Mouse (Mus musculus): ENCODE data around the gene Hemk1.
A peak's percentile ranks its signal among the peaks of the same experiment; 100 is the strongest.

The Hemk1 gene

GRCm38 (mm10) chr9:107296041-107296440 is 42.1 kb downstream of the Hemk1 start:
- DNase-seq (ENCODE audit: low read depth in 2 of 2, low spot score in 2 of 2) = no peak

- DNase-seq (ENCODE audit: low read depth in 2 of 2, low spot score in 2 of 2) = no peak
These were observed 42.3 kb downstream of the Hemk1 start, which contains the start of gene Cish for GRCm38 (mm10) chr9:107296016-107296040. TSS of gene Cish (plus strand) at chr9:107296026.

DNA sequence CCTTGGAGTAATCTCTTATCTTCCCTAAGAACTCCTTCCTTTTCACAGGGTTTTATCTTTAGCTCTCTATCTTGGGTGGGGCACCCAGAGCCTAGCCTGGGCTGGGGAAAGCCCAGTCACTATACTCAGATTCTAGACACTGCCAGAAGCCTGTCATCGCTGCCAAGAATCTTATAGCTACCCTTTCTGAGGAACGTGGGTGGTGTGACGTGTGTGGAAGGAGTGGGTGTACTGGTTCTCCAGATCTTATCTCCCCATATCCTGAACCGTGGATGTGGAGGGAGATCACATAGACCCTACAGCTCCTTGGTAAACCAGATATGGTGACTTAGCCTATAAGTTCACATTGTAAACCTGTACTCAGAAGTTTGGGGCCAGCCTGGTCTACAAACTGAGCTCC is 42.5 kb downstream of the Hemk1 start:
- peak; percentile 50 to 67 for DNase-seq (ENCODE audit: low read depth in 2 of 2, low spot score in 2 of 2)

GRCm38 (mm10) chr9:107294249-107294648 is 43.9 kb downstream of the Hemk1 start:
- peak; percentile 59 to 81 for DNase-seq (ENCODE audit: low read depth in 2 of 2, low spot score in 2 of 2)

GRCm38 (mm10) chr9:107290897-107291296 is 47.3 kb downstream of the Hemk1 start:
- peak; percentile 71 to 72 for DNase-seq (ENCODE audit: low read depth in 2 of 2, low spot score in 2 of 2)

GRCm38 (mm10) chr9:107289211-107290076 is 48.7 kb downstream of the Hemk1 start, which contains the start of gene Mapkapk3:
TSS of gene Mapkapk3 (minus strand) at chr9:107289877.
- DNase-seq (ENCODE audit: low read depth in 2 of 2, low spot score in 2 of 2) = peak; percentile 81 to 87

- peak; percentile 55 to 68 for DNase-seq (ENCODE audit: low read depth in 2 of 2, low spot score in 2 of 2)
These were observed 49.4 kb downstream of the Hemk1 start for GRCm38 (mm10) chr9:107288711-107289110.

DNA sequence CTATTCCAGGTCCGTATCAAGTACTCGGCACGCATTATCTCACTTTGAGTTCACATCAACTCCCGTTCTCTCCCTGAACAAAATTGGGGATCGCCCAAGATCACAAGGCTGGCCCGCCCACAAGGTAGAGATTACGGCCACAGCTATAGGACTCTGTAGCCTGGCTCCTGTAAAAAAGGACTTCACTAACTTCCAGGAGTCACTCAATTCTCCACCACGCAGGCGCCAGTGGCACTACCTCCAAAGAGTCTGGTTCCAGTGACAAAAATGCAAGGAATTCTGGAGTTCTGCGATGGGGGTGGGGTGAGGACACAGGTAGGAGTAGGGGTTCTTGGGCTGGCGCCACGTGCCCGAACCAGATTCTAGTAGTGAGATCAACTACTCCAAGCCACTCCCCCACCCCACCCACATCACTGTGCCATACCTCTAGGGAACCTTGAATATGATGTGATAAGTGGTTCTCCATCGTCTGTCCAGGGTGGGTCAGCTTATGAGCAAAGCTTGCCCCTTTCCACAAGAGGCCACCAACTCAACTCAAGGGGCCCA is 50.0 kb downstream of the Hemk1 start:
- no peak for DNase-seq (ENCODE audit: low read depth in 2 of 2, low spot score in 2 of 2)

DNA sequence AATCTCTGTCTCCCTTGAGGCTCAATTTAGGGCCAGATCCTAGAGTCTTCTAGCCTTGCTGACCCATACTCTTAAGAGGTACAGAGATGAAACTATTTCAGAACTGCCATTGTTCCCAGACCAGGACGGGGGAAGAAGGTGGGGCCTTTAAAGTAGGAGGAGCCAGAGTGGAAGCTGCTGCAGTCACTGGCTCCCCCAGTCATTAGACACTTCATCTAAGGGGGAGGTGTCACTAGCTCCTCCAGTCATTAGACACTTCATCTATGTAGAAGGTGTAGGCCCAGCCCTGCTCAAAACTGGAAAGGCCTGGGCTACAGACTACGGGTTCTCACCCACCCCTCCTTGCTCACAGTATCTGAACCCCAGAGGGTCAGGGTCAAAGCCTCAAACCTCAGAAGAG is 50.9 kb downstream of the Hemk1 start:
- no peak for DNase-seq (ENCODE audit: low read depth in 2 of 2, low spot score in 2 of 2)

GRCm38 (mm10) chr9:107285009-107285408 is 53.1 kb downstream of the Hemk1 start:
- DNase-seq (ENCODE audit: low read depth in 2 of 2, low spot score in 2 of 2) = no peak

GRCm38 (mm10) chr9:107282951-107283350 is 55.2 kb downstream of the Hemk1 start:
- DNase-seq (ENCODE audit: low read depth in 2 of 2, low spot score in 2 of 2) = no peak

DNA sequence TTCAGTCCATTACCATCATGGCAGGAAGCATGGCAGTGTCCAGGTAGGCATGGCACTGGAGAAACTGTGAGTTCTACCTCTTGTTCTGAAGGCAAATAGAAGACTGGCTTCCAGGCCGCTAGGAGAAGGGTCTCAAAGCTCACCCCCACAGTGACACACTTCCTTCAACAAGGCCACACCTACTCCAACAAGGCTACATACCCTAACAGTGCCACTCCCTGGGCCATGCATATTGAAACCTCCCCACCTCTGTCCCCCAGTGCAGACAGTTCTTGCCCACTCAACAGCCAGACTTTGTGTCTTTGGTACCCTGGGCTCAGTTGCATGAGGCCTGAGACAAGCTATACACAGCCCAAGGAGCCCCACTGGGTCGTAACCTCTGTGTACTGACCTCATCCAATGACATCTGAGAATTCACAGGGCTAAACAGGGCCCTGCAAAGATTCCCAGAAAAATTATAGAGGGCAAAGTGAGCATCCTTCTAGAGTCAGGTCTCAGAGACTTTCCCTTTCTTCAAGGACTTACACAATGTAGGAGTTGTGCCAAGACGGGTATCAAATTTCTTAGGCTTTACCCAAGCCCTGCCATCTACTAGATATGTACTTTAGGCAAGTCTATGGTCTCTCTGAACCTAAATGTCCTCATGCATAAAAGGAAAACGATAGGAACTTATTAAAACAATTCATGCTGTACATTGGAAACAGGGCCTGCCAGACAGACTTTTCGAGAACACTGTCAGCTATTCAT is 56.7 kb downstream of the Hemk1 start:
- DNase-seq (ENCODE audit: low read depth in 2 of 2, low spot score in 2 of 2) = no peak

- peak in 1 of 2 experiments; percentile 30 for DNase-seq (ENCODE audit: low read depth in 2 of 2, low spot score in 2 of 2)
These were observed 57.7 kb downstream of the Hemk1 start for GRCm38 (mm10) chr9:107280322-107281027.

GRCm38 (mm10) chr9:107279378-107280321 is 58.5 kb downstream of the Hemk1 start:
- DNase-seq (ENCODE audit: low read depth in 2 of 2, low spot score in 2 of 2) = no peak

DNA sequence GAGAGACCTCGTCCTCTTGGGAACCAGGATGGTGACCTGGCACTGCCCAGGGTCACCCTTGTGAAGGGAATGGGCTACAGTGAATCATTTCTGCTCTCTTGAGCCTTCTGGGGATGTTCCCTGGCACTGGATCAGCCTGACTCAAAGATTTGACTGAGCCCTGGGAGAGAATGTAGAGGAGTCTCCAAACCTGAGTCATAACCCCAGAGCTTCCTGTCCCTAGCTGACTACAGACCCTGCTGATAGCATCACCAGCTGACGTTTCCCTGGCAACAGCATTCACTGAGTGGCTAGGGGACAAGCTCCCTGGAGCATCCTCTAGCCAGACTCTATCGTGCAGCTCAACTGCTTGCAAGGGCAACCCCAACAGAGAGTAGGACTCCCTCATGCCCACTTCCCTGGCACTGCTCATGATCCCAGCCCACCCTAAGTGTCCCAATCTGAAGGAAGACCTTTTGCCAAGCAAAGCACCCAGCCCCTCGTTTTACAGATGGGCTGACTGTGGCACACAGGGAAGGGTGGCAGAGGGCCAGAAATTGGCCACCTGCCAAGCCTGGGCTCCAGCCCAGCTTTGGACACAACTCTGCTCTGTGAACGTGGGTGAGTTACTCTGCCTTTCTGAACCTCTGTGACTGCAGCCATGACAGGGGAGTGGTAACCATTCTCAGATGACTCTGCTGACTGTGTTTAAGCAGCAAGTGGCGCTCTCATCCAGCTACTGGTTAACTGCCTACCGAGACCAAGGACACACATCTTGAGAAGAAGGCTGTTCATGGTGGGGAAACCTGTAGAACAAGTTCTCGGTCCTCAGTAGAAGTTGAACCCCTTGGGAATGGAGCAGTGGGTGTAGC is 59.4 kb downstream of the Hemk1 start:
- no peak for DNase-seq (ENCODE audit: low read depth in 2 of 2, low spot score in 2 of 2)

- no peak for DNase-seq (ENCODE audit: low read depth in 2 of 2, low spot score in 2 of 2)
These were observed 60.0 kb downstream of the Hemk1 start for GRCm38 (mm10) chr9:107278126-107278525.

- no peak for DNase-seq (ENCODE audit: low read depth in 2 of 2, low spot score in 2 of 2)
These were observed 60.5 kb downstream of the Hemk1 start for GRCm38 (mm10) chr9:107277603-107278002.
